Mouse (Mus musculus): Measurements from ENCODE around the gene Ripor2. TPM values are rescaled to one million over a fixed set of nuclear protein-coding genes. Genes with fewer than 3 reads are reported as not detected.

Gene Ripor2
- polyA plus RNA-seq, 1 experiment, result 46.4 TPM

DNA sequence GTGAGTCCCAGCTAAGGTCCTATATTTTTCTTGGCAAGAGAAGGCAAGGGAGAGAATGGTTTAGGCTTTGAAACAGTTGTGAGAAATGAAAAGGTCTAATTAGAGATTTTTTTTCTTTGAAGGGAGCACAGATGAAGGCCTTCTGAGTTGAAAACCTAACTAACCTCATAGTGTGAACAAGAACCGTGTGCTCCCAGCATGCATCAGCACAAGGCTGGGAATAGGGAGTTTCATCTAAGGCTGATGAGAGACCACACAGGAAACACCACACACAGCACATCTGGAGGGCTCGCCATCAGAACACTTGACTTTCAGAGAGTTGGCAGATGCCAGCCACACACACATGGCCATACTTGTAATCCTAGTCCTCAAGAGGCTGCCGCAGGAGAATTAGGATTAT is 12.3 kb downstream of the Ripor2 start:
- H3K4me1 ChIP-seq (ENCODE audit: control insufficient read depth, insufficient read depth, insufficient read length), result peaks cover 12% of the 10 kb centered on the region; the same call in 1 of the 2 replicates
- H3K36me3 ChIP-seq (ENCODE audit: control insufficient read depth, insufficient read depth, low read length), result peaks cover 2% of the 10 kb centered on the region; the same call in 1 of the 2 replicates
- no peaks in the 10 kb centered on the region for H3K27me3 ChIP-seq (ENCODE audit: control insufficient read depth, insufficient read depth, low read length)
- no peak overlapping the region for H3K27ac ChIP-seq (ENCODE audit: insufficient read depth, low read length)
- H3K4me3 ChIP-seq (ENCODE audit: extremely low read depth, insufficient read depth, insufficient read length), result no peak overlapping the region
- 49% methylated on average over 3 of the region's 3 CpGs for WGBS
- no peak for DNase-seq (ENCODE audit: low read depth in 1 of 2, low spot score in 2 of 2)
- TF ChIP-seq CTCF (IDR thresholded peaks at IDR 0.05; ENCODE audit: extremely low read depth, insufficient read depth, insufficient read length, insufficient replicate concordance) (no peak), POLR2A (IDR thresholded peaks at IDR 0.05; ENCODE audit: low read depth, low read length) (no peak)

- Histone ChIP-seq H3K4me3 (ENCODE audit: extremely low read depth, insufficient read depth, insufficient read length) (no peak overlapping the region; the same call in 1 of the 2 replicates), H3K27ac (ENCODE audit: insufficient read depth, low read length) (peak overlapping the region; percentile 95), H3K27me3 (ENCODE audit: control insufficient read depth, insufficient read depth, low read length) (no peaks in the 10 kb centered on the region), H3K36me3 (ENCODE audit: control insufficient read depth, insufficient read depth, low read length) (peaks cover 2% of the 10 kb centered on the region; the same call in 1 of the 2 replicates), H3K4me1 (ENCODE audit: control insufficient read depth, insufficient read depth, insufficient read length) (peaks cover 26% of the 10 kb centered on the region)
- peak; percentile 77 to 81 for DNase-seq (ENCODE audit: low read depth in 1 of 2, low spot score in 2 of 2)
- TF ChIP-seq POLR2A (IDR thresholded peaks at IDR 0.05; ENCODE audit: low read depth, low read length), result no peak; the same call in none of the 2 replicates
- WGBS, result 11% methylated on average over 11 of the region's 11 CpGs
Observed at GRCm38 (mm10) chr13:24599631-24600041, 17.6 kb downstream of the Ripor2 start.

DNA sequence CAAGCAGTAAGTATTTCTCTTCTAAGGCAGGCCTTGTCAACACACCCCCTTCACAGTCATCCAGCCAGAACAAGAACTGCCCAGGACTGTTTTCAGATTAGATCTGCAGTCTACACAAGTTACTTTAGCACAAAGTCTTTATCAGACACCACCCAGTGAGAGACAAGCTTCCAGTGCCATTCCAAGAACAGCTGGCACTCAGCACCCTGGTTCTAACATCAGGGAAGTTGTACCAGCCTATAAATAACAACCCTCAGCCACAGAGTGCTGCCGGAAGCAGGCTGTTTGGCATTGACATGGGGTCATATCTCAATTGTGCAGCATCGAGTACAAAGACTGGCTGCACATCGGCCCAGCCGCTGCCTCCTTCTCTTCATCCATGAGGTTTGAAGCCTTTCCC is 21.0 kb downstream of the Ripor2 start:
- H3K27me3 ChIP-seq (ENCODE audit: control insufficient read depth, insufficient read depth, low read length), result no peaks in the 10 kb centered on the region
- H3K4me1 ChIP-seq (ENCODE audit: control insufficient read depth, insufficient read depth, insufficient read length), result peaks cover 39% of the 10 kb centered on the region
- DNase-seq (ENCODE audit: low read depth in 1 of 2, low spot score in 2 of 2), result peak in 1 of 2 experiments; percentile 62
- H3K27ac ChIP-seq (ENCODE audit: insufficient read depth, low read length), result peak overlapping the region; percentile 97
- H3K4me3 ChIP-seq (ENCODE audit: extremely low read depth, insufficient read depth, insufficient read length), result peak overlapping the region; percentile 57
- peaks cover 2% of the 10 kb centered on the region; the same call in 1 of the 2 replicates for H3K36me3 ChIP-seq (ENCODE audit: control insufficient read depth, insufficient read depth, low read length)
- peak; percentile 83 for TF ChIP-seq POLR2A (IDR thresholded peaks at IDR 0.05; ENCODE audit: low read depth, low read length)
- no peak for TF ChIP-seq CTCF (IDR thresholded peaks at IDR 0.05; ENCODE audit: extremely low read depth, insufficient read depth, insufficient read length, insufficient replicate concordance)
- WGBS, result under 1% methylated on average over 4 of the region's 4 CpGs

GRCm38 (mm10) chr13:24603591-24604009 is 21.6 kb downstream of the Ripor2 start:
- no peak for TF ChIP-seq POLR2A (IDR thresholded peaks at IDR 0.05; ENCODE audit: low read depth, low read length)
- TF ChIP-seq CTCF (IDR thresholded peaks at IDR 0.05; ENCODE audit: extremely low read depth, insufficient read depth, insufficient read length, insufficient replicate concordance), result no peak
- WGBS, result 28% methylated on average over 11 of the region's 11 CpGs
- Histone ChIP-seq H3K27ac (ENCODE audit: insufficient read depth, low read length) (peak overlapping the region; percentile 97), H3K4me1 (ENCODE audit: control insufficient read depth, insufficient read depth, insufficient read length) (peaks cover 32% of the 10 kb centered on the region), H3K27me3 (ENCODE audit: control insufficient read depth, insufficient read depth, low read length) (no peaks in the 10 kb centered on the region), H3K36me3 (ENCODE audit: control insufficient read depth, insufficient read depth, low read length) (no peaks in the 10 kb centered on the region), H3K4me3 (ENCODE audit: extremely low read depth, insufficient read depth, insufficient read length) (peak overlapping the region; percentile 57)
- DNase-seq (ENCODE audit: low read depth in 1 of 2, low spot score in 2 of 2), result no peak

DNA sequence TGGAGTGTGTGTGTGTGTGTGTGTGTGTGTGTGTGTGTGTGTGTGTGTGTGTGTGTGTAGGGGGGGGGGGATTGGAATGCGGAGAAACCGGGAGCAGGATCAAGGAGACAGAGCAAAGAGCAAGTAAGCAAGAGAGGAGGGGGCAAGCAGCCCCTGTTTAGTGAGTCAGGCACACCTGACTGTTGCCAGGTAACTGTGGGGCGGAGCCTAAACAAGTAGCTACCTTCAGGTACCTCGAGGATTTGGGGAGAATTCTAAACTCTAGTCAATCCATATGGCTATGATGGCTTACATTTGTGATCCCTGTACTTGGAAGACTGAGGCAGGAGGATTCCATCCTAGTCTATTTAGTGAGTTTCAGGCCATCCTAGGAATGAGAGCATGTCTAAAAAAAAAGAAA is 22.1 kb downstream of the Ripor2 start:
- H3K4me1 ChIP-seq (ENCODE audit: control insufficient read depth, insufficient read depth, insufficient read length), result peaks cover 32% of the 10 kb centered on the region
- peak overlapping the region; percentile 57 for H3K4me3 ChIP-seq (ENCODE audit: extremely low read depth, insufficient read depth, insufficient read length)
- peak overlapping the region; percentile 97 for H3K27ac ChIP-seq (ENCODE audit: insufficient read depth, low read length)

GRCm38 (mm10) chr13:24604761-24605591 is 23.0 kb downstream of the Ripor2 start:
- peak overlapping the region; percentile 57 for H3K4me3 ChIP-seq (ENCODE audit: extremely low read depth, insufficient read depth, insufficient read length)
- WGBS, result 17% methylated on average over 20 of the region's 20 CpGs
- peak; percentile 90 to 96 for DNase-seq (ENCODE audit: low read depth in 1 of 2, low spot score in 2 of 2)
- no peaks in the 10 kb centered on the region for H3K36me3 ChIP-seq (ENCODE audit: control insufficient read depth, insufficient read depth, low read length)
- no peaks in the 10 kb centered on the region for H3K27me3 ChIP-seq (ENCODE audit: control insufficient read depth, insufficient read depth, low read length)
- peak overlapping the region; percentile 97 for H3K27ac ChIP-seq (ENCODE audit: insufficient read depth, low read length)
- TF ChIP-seq CTCF (IDR thresholded peaks at IDR 0.05; ENCODE audit: extremely low read depth, insufficient read depth, insufficient read length, insufficient replicate concordance) (no peak), POLR2A (IDR thresholded peaks at IDR 0.05; ENCODE audit: low read depth, low read length) (peak; percentile 20; the same call in 1 of the 2 replicates)
- peaks cover 35% of the 10 kb centered on the region for H3K4me1 ChIP-seq (ENCODE audit: control insufficient read depth, insufficient read depth, insufficient read length)

More for the DNA sequence above, 22.1 kb downstream of the Ripor2 start:
- TF ChIP-seq POLR2A (IDR thresholded peaks at IDR 0.05; ENCODE audit: low read depth, low read length), result no peak
- no peak for DNase-seq (ENCODE audit: low read depth in 1 of 2, low spot score in 2 of 2)
- WGBS, result 57% methylated on average over 2 of the region's 4 CpGs
- no peaks in the 10 kb centered on the region for H3K27me3 ChIP-seq (ENCODE audit: control insufficient read depth, insufficient read depth, low read length)
- no peaks in the 10 kb centered on the region for H3K36me3 ChIP-seq (ENCODE audit: control insufficient read depth, insufficient read depth, low read length)

DNA sequence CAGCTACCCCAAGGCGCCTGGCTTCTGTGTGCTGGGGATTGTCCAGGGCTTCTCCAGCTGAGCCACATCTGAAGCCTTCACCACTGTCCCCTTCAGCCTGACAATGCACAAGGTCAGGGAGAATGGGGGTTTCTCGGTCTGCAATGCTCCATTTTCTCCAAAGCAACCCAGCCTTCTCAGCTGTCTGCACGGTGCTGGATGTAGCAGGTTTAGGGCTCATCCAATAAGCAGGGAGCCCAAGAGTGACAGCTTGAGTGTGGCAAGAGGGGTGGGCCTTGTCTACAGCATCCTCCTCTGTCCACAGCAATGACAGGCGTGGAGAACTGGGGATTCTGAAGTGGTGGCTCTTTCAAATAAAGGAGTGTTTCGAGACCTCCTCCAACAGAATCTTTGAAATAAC is 23.8 kb downstream of the Ripor2 start:
- Histone ChIP-seq H3K27ac (ENCODE audit: insufficient read depth, low read length) (peak overlapping the region; percentile 97), H3K4me1 (ENCODE audit: control insufficient read depth, insufficient read depth, insufficient read length) (peaks cover 31% of the 10 kb centered on the region), H3K4me3 (ENCODE audit: extremely low read depth, insufficient read depth, insufficient read length) (no peak overlapping the region), H3K36me3 (ENCODE audit: control insufficient read depth, insufficient read depth, low read length) (no peaks in the 10 kb centered on the region), H3K27me3 (ENCODE audit: control insufficient read depth, insufficient read depth, low read length) (no peaks in the 10 kb centered on the region)
- WGBS, result 79% methylated on average over 5 of the region's 5 CpGs
- DNase-seq (ENCODE audit: low read depth in 1 of 2, low spot score in 2 of 2), result no peak
- TF ChIP-seq CTCF (IDR thresholded peaks at IDR 0.05; ENCODE audit: extremely low read depth, insufficient read depth, insufficient read length, insufficient replicate concordance), result no peak
- no peak for TF ChIP-seq POLR2A (IDR thresholded peaks at IDR 0.05; ENCODE audit: low read depth, low read length)

All from spleen, adult 2 months (tissue).